Mouse (Mus musculus): Measurements from ENCODE around the gene Osbpl11. TPM values are rescaled to one million over a fixed set of nuclear protein-coding genes. Genes with fewer than 3 reads are reported as not detected.
A peak's percentile ranks its signal among the peaks of the same experiment; 100 is the strongest.
"Not testable (repeated sequence)": the region's sequence is repeated elsewhere in the genome, so short reads cannot be mapped to it uniquely, and the experiment has no call there.

Osbpl11 gene
- polyA plus RNA-seq, 1 experiment from 2014 or later, result 14.5 TPM

DNA sequence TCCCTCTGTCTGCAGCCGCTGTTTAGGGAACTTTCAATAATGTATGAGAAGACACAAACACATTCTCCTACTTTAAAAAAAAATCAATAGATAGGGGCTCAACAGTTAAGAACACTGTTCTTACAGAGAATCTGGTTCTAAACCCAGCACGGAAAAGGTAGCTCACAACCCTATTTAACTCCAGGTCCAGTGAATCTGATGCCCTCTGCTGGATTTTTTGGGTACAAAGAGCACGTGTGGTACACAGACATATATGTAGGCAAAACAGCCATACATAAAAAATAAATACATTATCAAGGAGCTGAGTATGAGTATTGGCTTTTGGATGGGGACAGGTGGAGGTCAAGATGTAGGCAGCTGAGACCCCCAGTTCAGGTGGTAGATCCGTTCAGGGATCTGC, 29.9 kb upstream of the Osbpl11 start:
- Histone ChIP-seq H3K9me3 (replicated peaks; ENCODE audit: control insufficient read depth, low read length) (no peaks in the 10 kb centered on the region), H3K4me1 (ENCODE audit: control insufficient read depth, insufficient read depth, low read length) (no peaks in the 10 kb centered on the region), H3K9ac (ENCODE audit: low read length) (no peak overlapping the region), H3K4me3 (ENCODE audit: low read length) (no peak overlapping the region), H3K36me3 (ENCODE audit: control insufficient read depth, insufficient read depth) (no peaks in the 10 kb centered on the region), H3K27ac (ENCODE audit: low read length) (no peak overlapping the region), H3K4me2 (ENCODE audit: low read depth, low read length) (no peak overlapping the region), H3K27me3 (ENCODE audit: control insufficient read depth, insufficient read depth, low read length) (0 out of 2 replicates have a peak, but pooled peaks cover 2% of the 10 kb centered on the region)
- 40% methylated on average over 4 of the region's 4 CpGs for WGBS
- no peak for ATAC-seq (replicated peaks; ENCODE audit: extremely low read depth, insufficient read depth, low FRiP score)

DNA sequence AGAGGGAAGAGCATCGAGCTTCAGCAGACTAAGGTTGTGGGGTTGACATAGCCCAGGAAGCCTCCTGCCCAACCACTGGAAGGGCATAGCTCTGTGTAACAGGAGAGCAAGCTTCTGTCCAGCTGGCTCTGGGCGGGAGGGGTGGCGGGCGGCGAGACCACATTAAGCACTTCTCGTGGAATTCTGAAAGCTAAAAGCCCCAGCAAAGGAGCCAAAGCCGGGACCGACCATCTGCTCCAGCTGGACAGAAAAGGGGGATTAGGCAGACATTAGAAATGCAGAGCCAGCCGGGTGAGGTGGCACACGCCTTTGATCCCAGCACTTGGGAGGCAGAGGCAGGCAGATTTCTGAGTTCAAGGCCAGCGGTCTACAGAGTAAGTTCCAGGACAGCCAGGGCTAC, 26.9 kb upstream of the Osbpl11 start:
- no peaks in the 10 kb centered on the region for H3K36me3 ChIP-seq (ENCODE audit: control insufficient read depth, insufficient read depth)
- no peaks in the 10 kb centered on the region for H3K27me3 ChIP-seq (ENCODE audit: control insufficient read depth, insufficient read depth, low read length)
- no peak overlapping the region for H3K9ac ChIP-seq (ENCODE audit: low read length)
- H3K4me3 ChIP-seq (ENCODE audit: low read length), result no peak overlapping the region
- no peaks in the 10 kb centered on the region for H3K4me1 ChIP-seq (ENCODE audit: control insufficient read depth, insufficient read depth, low read length)
- H3K4me2 ChIP-seq (ENCODE audit: low read depth, low read length), result no peak overlapping the region
- no peak overlapping the region for H3K27ac ChIP-seq (ENCODE audit: low read length)
- ATAC-seq (replicated peaks; ENCODE audit: extremely low read depth, insufficient read depth, low FRiP score), result no peak
- H3K9me3 ChIP-seq (replicated peaks; ENCODE audit: control insufficient read depth, low read length), result 0 out of 2 replicates have a peak, but pooled peaks cover 3% of the 10 kb centered on the region
- 85% methylated on average over 11 of the region's 11 CpGs for WGBS

DNA sequence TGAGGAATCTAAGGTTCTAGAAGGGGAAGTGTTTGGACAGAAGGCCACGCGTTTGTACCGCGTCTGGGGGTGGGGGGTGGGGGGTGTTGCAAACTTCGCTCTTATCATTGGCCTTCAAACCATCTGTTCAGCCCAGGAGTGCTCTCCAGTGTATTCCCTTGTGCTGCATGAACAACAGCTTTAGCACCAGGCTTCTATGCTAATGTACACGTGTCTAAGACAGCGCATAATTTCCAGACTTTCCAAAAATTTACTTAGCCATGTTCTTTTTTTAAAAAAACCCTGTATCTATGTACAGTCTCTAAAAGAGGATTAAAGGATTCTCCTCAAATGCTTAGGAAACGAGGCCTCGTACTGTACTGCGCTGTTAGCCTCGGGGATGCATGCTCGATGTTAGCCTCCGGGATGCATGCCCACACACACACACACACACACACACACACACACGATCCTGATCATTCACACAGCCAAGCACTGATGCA, 26.2 kb upstream of the Osbpl11 start:
- H3K9ac ChIP-seq (ENCODE audit: low read length), result no peak overlapping the region
- no peaks in the 10 kb centered on the region for H3K27me3 ChIP-seq (ENCODE audit: control insufficient read depth, insufficient read depth, low read length)
- 0 out of 2 replicates have a peak, but pooled peaks cover 3% of the 10 kb centered on the region for H3K9me3 ChIP-seq (replicated peaks; ENCODE audit: control insufficient read depth, low read length)
- WGBS, result 76% methylated on average over 14 of the region's 14 CpGs
- H3K4me1 ChIP-seq (ENCODE audit: control insufficient read depth, insufficient read depth, low read length), result 0 out of 2 replicates have a peak, but pooled peaks cover 2% of the 10 kb centered on the region
- H3K27ac ChIP-seq (ENCODE audit: low read length), result no peak overlapping the region
- H3K4me2 ChIP-seq (ENCODE audit: low read depth, low read length), result no peak overlapping the region
- no peaks in the 10 kb centered on the region for H3K36me3 ChIP-seq (ENCODE audit: control insufficient read depth, insufficient read depth)
- ATAC-seq (replicated peaks; ENCODE audit: extremely low read depth, insufficient read depth, low FRiP score), result no peak
- no peak overlapping the region for H3K4me3 ChIP-seq (ENCODE audit: low read length)

DNA sequence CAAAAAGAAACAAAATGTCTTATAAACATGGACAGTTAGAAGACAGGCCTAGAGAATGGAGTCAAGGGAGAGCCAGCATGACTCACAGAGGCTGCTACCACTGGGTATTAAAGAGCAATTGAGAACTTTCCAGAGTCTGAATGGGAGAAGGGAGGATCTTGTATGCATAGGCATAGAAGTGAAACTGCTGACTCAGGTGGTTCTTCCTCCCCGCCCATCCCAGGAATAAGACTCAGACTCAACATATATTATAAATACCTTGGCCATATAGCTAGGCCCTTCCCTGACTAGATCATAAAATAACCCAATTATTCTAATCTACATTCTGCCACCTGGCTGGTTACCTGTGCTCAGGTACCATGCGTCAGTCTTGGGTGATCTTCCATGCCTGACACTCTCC, 25.5 kb upstream of the Osbpl11 start:
- ATAC-seq (replicated peaks; ENCODE audit: extremely low read depth, insufficient read depth, low FRiP score), result no peak
- H3K9me3 ChIP-seq (replicated peaks; ENCODE audit: control insufficient read depth, low read length), result 0 out of 2 replicates have a peak, but pooled peaks cover 3% of the 10 kb centered on the region
- no peak overlapping the region for H3K27ac ChIP-seq (ENCODE audit: low read length)
- H3K4me3 ChIP-seq (ENCODE audit: low read length), result no peak overlapping the region
- no peak overlapping the region for H3K9ac ChIP-seq (ENCODE audit: low read length)
- H3K36me3 ChIP-seq (ENCODE audit: control insufficient read depth, insufficient read depth), result no peaks in the 10 kb centered on the region
- no peaks in the 10 kb centered on the region for H3K27me3 ChIP-seq (ENCODE audit: control insufficient read depth, insufficient read depth, low read length)
- H3K4me1 ChIP-seq (ENCODE audit: control insufficient read depth, insufficient read depth, low read length), result 0 out of 2 replicates have a peak, but pooled peaks cover 2% of the 10 kb centered on the region
- no peak overlapping the region for H3K4me2 ChIP-seq (ENCODE audit: low read depth, low read length)
- WGBS, result 90% methylated on average over 2 of the region's 2 CpGs

DNA sequence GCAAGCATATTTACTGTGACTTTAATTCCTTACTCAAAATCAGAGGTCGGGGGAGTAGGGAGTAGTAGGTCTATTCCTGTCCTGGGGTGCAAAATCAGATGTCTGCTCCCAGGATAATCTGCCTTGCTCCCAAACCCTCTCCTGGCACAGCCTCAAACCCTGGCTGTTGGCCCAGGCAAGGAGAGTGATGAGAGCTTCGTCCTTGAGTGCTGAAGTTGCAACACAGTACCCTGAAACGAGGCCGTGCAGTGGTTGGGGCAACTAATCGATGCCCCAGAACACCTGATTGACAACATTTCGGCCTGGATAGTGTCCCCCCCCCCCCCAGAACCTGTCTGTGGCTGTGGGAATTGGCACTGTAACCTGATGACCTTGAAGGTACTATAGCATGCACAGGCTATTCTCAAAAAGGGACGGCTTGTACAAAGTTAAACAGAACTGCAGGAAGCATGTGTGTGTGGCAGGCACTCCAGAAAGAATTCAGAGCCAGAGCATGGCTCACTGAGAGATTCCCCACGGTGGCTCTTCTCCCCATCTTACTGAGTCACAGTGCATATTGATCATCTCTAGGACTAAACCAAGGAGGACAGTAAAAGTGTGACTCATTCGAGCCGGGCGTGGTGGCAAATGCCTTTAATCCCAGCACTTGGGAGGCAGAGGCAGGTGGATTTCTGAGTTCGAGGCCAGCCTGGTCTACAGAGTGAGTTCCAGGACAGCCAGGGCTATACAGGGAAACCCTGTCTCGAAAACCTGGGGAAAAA, 21.4 kb upstream of the Osbpl11 start:
- H3K4me3 ChIP-seq (ENCODE audit: low read length), result no peak overlapping the region
- WGBS, result 52% methylated on average over 13 of the region's 13 CpGs
- H3K27ac ChIP-seq (ENCODE audit: low read length), result peak overlapping the region; percentile 66
- H3K36me3 ChIP-seq (ENCODE audit: control insufficient read depth, insufficient read depth), result no peaks in the 10 kb centered on the region
- no peak overlapping the region for H3K9ac ChIP-seq (ENCODE audit: low read length)
- no peaks in the 10 kb centered on the region for H3K27me3 ChIP-seq (ENCODE audit: control insufficient read depth, insufficient read depth, low read length)
- ATAC-seq (replicated peaks; ENCODE audit: extremely low read depth, insufficient read depth, low FRiP score), result peak; percentile 73
- no peak overlapping the region for H3K4me2 ChIP-seq (ENCODE audit: low read depth, low read length)
- H3K4me1 ChIP-seq (ENCODE audit: control insufficient read depth, insufficient read depth, low read length), result 0 out of 2 replicates have a peak, but pooled peaks cover 2% of the 10 kb centered on the region
- 0 out of 2 replicates have a peak, but pooled peaks cover 5% of the 10 kb centered on the region for H3K9me3 ChIP-seq (replicated peaks; ENCODE audit: control insufficient read depth, low read length)

DNA sequence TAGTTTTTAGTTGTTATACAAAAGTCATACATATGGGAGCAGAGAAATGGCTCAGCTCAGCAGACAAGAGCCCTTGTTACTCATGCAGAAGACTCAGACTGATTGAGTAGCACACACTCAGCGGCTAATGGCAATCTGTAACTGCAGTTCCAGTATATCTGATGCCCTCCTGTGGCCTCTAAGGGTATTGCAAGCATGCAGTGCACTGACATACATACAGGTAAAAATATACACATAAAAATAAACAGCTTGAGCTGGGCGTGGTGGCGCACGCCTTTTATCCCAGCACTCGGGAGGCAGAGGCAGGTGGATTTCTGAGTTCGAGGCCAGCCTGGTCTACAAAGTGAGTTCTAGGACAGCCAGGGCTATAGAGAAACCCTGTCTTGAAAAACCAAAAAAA, 18.6 kb upstream of the Osbpl11 start:
- not testable (repeated sequence) for H3K4me3 ChIP-seq (ENCODE audit: low read length); H3K36me3 ChIP-seq (ENCODE audit: control insufficient read depth, insufficient read depth); H3K9me3 ChIP-seq (replicated peaks; ENCODE audit: control insufficient read depth, low read length); H3K9ac ChIP-seq (ENCODE audit: low read length); H3K4me1 ChIP-seq (ENCODE audit: control insufficient read depth, insufficient read depth, low read length); ATAC-seq (replicated peaks; ENCODE audit: extremely low read depth, insufficient read depth, low FRiP score); H3K27me3 ChIP-seq (ENCODE audit: control insufficient read depth, insufficient read depth, low read length); H3K4me2 ChIP-seq (ENCODE audit: low read depth, low read length); H3K27ac ChIP-seq (ENCODE audit: low read length)
- WGBS, result 61% methylated on average over 6 of the region's 6 CpGs

DNA sequence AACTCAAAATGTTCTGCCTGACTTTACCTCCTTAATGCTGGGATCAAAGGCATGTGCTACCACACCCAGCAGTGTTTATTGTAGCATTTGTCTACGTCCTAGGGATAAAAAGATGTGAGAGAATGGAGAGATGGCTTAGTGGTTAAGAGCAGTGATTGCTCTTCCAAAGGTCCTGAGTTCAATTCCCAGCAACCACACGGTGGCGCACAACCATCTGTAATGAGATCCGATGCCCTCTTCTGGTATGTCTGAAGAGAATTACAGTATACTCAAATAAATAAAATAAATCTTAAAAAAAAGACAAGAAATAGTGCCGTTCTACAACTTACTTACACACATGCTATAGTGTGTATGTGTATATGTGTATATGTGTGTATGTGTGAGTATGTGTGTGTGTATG, 17.3 kb upstream of the Osbpl11 start:
- WGBS, result 41% methylated on average over 5 of the region's 5 CpGs
- no peak for ATAC-seq (replicated peaks; ENCODE audit: extremely low read depth, insufficient read depth, low FRiP score)

DNA sequence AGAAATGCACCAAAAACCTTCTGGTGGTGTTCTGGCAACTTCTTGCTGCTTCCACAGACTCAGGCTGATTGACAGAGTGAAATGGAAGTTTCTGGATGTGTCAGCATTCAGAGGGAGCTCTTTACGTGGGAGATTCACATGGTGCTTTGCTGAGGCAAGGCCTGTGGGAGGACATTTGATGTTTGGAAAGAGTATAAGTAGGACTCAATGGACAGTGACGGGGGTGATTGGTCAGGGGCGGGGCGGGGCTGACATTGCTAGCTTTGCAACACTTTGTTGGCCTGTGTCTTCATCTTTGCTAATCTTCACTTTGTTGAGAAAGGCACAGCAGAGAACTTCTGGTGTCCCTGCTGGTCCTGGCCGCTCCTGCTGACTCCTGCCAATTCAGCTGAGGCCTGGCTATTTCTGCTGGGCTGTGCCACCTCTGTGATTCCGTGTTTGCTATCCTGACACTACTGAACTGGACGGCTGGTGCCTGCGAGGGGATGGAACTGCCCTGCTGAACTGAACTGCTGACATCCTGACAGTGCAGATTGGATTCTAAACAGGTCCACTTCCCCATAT, 15.3 kb upstream of the Osbpl11 start:
- no peaks in the 10 kb centered on the region for H3K27me3 ChIP-seq (ENCODE audit: control insufficient read depth, insufficient read depth, low read length)
- H3K36me3 ChIP-seq (ENCODE audit: control insufficient read depth, insufficient read depth), result no peaks in the 10 kb centered on the region
- H3K9ac ChIP-seq (ENCODE audit: low read length), result no peak overlapping the region
- ATAC-seq (replicated peaks; ENCODE audit: extremely low read depth, insufficient read depth, low FRiP score), result no peak
- H3K4me2 ChIP-seq (ENCODE audit: low read depth, low read length), result no peak overlapping the region
- no peak overlapping the region for H3K4me3 ChIP-seq (ENCODE audit: low read length)
- 0 out of 2 replicates have a peak, but pooled peaks cover 2% of the 10 kb centered on the region for H3K9me3 ChIP-seq (replicated peaks; ENCODE audit: control insufficient read depth, low read length)
- 61% methylated on average over 8 of the region's 8 CpGs for WGBS
- H3K27ac ChIP-seq (ENCODE audit: low read length), result no peak overlapping the region
- H3K4me1 ChIP-seq (ENCODE audit: control insufficient read depth, insufficient read depth, low read length), result no peaks in the 10 kb centered on the region

More for the DNA sequence above, 17.3 kb upstream of the Osbpl11 start:
- no peak overlapping the region for H3K9ac ChIP-seq (ENCODE audit: low read length)
- no peak overlapping the region for H3K4me3 ChIP-seq (ENCODE audit: low read length)
- H3K9me3 ChIP-seq (replicated peaks; ENCODE audit: control insufficient read depth, low read length), result 0 out of 2 replicates have a peak, but pooled peaks cover 2% of the 10 kb centered on the region
- no peak overlapping the region for H3K27ac ChIP-seq (ENCODE audit: low read length)
- H3K4me2 ChIP-seq (ENCODE audit: low read depth, low read length), result no peak overlapping the region
- H3K4me1 ChIP-seq (ENCODE audit: control insufficient read depth, insufficient read depth, low read length), result 0 out of 2 replicates have a peak, but pooled peaks cover 2% of the 10 kb centered on the region
- H3K27me3 ChIP-seq (ENCODE audit: control insufficient read depth, insufficient read depth, low read length), result no peaks in the 10 kb centered on the region
- H3K36me3 ChIP-seq (ENCODE audit: control insufficient read depth, insufficient read depth), result no peaks in the 10 kb centered on the region

All from heart, embryonic 16.5 days (tissue).